10 mouse cellular contexts compared by ENCODE assay signal in genomic region chr6:54939631-54940030, GRCm38 (mm10). TPM values are rescaled to one million over a fixed set of nuclear protein-coding genes. Genes with fewer than 3 reads are reported as not detected.
DNase-seq lines count a peak whose midpoint lies in the region.
"Had no signal": no experiment of that assay in that cellular context is flagged by ENCODE, and none has a peak within 500 bp of the region (broad histone marks: within the 10 kb centered on the region; RNA-seq: fewer than 3 reads in every experiment).

No protein-coding gene starts in this region.

- H3K9me3 ChIP-seq in heart, embryonic 10.5 days: no peaks in the 10 kb centered on the region
- H3K9me3 ChIP-seq: forebrain, embryonic 12.5 days had no signal

- H3K4me1 ChIP-seq in heart, embryonic 10.5 days: peaks cover 21% of the 10 kb centered on the region
- H3K4me1 ChIP-seq: forebrain, embryonic 12.5 days had no signal

- H3K27ac ChIP-seq in heart, embryonic 10.5 days: no peak overlapping the region
- H3K27ac ChIP-seq: forebrain, embryonic 12.5 days; kidney, postnatal 0 days had no signal

- no peaks in the 10 kb centered on the region; the same call in 1 of the 2 replicates for H3K36me3 ChIP-seq in heart, embryonic 10.5 days
- H3K36me3 ChIP-seq: forebrain, embryonic 12.5 days had no signal

- no peak overlapping the region for H3K4me3 ChIP-seq in heart, embryonic 10.5 days
- H3K4me3 ChIP-seq: forebrain, embryonic 12.5 days had no signal

- intact Hi-C loops in heart, postnatal 10 days (cut with DNase I): loop anchor here (5.0 kb wide), 1 partner anchor 33 kb away; the partner anchor contains the start of gene Nod1

- peak; percentile 99 for DNase-seq in heart, adult 11 months
- DNase-seq in heart, embryonic 10.5 days (ENCODE audit: low spot score): no peak
- DNase-seq in adrenal gland, postnatal 10 days: peak; percentile 53
- DNase-seq in heart, postnatal 10 days: peak; percentile 55 to 60
- DNase-seq in lung, postnatal 10 days: peak; percentile 60
- no peak for DNase-seq in right cerebral cortex, adult 18-20 months
- no peak for DNase-seq in right cerebral cortex, postnatal 10 days (ENCODE audit: low spot score in 2 of 2)
- no peak for DNase-seq in thymus, postnatal 14 days

- WGBS in heart, embryonic 10.5 days: 57% methylated on average over 4 of the region's 4 CpGs

- H3K27me3 ChIP-seq in heart, embryonic 10.5 days (ENCODE audit: insufficient read depth, poor library complexity, severe bottlenecking): peaks cover 39% of the 10 kb centered on the region

RNA-seq across cellular contexts. Expression of gene Nod1, which starts 32.8 kb away (rescaled TPM):
- polyA plus RNA-seq in heart, embryonic 10.5 days (2016; fragmentation: Nextera tagmentation; extraction: Ambion mirVana): 3.6 and 3.8 TPM in 2 replicates
- 10 to 100 TPM in 1 of 2 experiments, 1 to 10 TPM in 1; 8.9 to 13.7 TPM for total RNA-seq in adrenal gland, postnatal 10 days (2021)
- total RNA-seq in heart, postnatal 10 days (2021): 10 to 100 TPM; 14.2 to 15.8 TPM

RNA-seq across cellular contexts. Expression of gene Ggct, which starts 53.1 kb away (rescaled TPM):
- polyA plus RNA-seq in heart, embryonic 10.5 days (2016; fragmentation: Nextera tagmentation; extraction: Ambion mirVana): 8.1 and 8.3 TPM in 2 replicates
- 1 to 10 TPM; 8.3 to 9.2 TPM for total RNA-seq in adrenal gland, postnatal 10 days (2021)
- total RNA-seq in heart, postnatal 10 days (2021): 10 to 100 TPM in 1 of 2 experiments, 1 to 10 TPM in 1; 9.3 to 13.7 TPM

Comparison
In these comparisons a context has a peak if more than half of its experiments do, and no peak if none do; other contexts are left out.
1. DNase-seq: peak in heart, adult 11 months (single experiment), adrenal gland, postnatal 10 days (single experiment), heart, postnatal 10 days (2 of 2) and lung, postnatal 10 days (single experiment); none in heart, embryonic 10.5 days (single experiment), right cerebral cortex, adult 18-20 months (single experiment), right cerebral cortex, postnatal 10 days (0 of 2) and thymus, postnatal 14 days (single experiment).